Mouse (Mus musculus) forebrain, embryonic 15.5 days (tissue): ENCODE measurements around the gene Foxi3. TPM values are rescaled to one million over a fixed set of nuclear protein-coding genes. Genes with fewer than 3 reads are reported as not detected.

ENCODE experiments used
- ATAC-seq: fragments of 200-750 bp; cut with Nextera tagmentation; replicated peaks from 2 replicates; pipeline ENCODE4 v1.8.0; 2017; ENCODE audit warnings: mild to moderate bottlenecking, moderate TSS enrichment, moderate library complexity
- H3K27ac ChIP-seq: fragments of 300-500 bp; sonication (generic); replicated peaks from 2 replicates; pipeline ENCODE4 v1.5.1; 2015; ENCODE audit warnings: mild to moderate bottlenecking, inconsistent platforms
- H3K27me3 ChIP-seq: fragments of 300-500 bp; sonication (generic); 2 replicates; pipeline ENCODE4 v1.6.1; 2015; ENCODE audit warnings: inconsistent platforms
- H3K36me3 ChIP-seq: fragments of 300-500 bp; sonication (generic); 2 replicates; pipeline ENCODE4 v1.6.1; 2015; ENCODE audit warnings: mild to moderate bottlenecking, inconsistent platforms
- H3K4me1 ChIP-seq: fragments of 300-500 bp; sonication (generic); 2 replicates; pipeline ENCODE4 v1.6.1; 2015; ENCODE audit warnings: inconsistent platforms
- H3K4me2 ChIP-seq: fragments of 300-500 bp; sonication (generic); replicated peaks from 2 replicates; pipeline ENCODE4 v1.6.1; 2015; ENCODE audit warnings: mild to moderate bottlenecking, inconsistent platforms
- H3K4me3 ChIP-seq: fragments of 300-500 bp; sonication (generic); 2 replicates; pipeline ENCODE4 v1.5.1; 2015; ENCODE audit warnings: mild to moderate bottlenecking, inconsistent platforms
- H3K9ac ChIP-seq: fragments of 300-500 bp; sonication (generic); replicated peaks from 2 replicates; pipeline ENCODE4 v1.6.1; 2015; ENCODE audit warnings: mild to moderate bottlenecking, inconsistent platforms
- H3K9me3 ChIP-seq: fragments of 300-500 bp; sonication (generic); 2 replicates; pipeline ENCODE4 v1.6.1; 2016; ENCODE audit warnings: inconsistent platforms
- WGBS: fragments of 180-500 bp; shearing (Covaris S2); methylation state at CpG from one replicate; pipeline ENCODE4 v1.1.7; 2015; ENCODE audit warnings: mixed read lengths; 5-methylcytosine and 5-hydroxymethylcytosine counted together
- polyA plus RNA-seq: library from polyadenylated mRNA; unstranded; fragments of >200 nt; fragmentation: Nextera tagmentation; extraction: Ambion mirVana; gene quantifications from 2 replicates; pipeline ENCODE4 v1.2.1, GENCODE M21; 2015

Gene Foxi3
- polyA plus RNA-seq, 1 experiment from 2014 or later: not detected

GRCm38 (mm10) chr6:70955841-70956240, 490 bp upstream of the Foxi3 start:
- no peaks in the 10 kb centered on the region for H3K36me3 ChIP-seq
- H3K9me3 ChIP-seq: no peaks in the 10 kb centered on the region
- no peak overlapping the region for H3K9ac ChIP-seq
- no peak for ATAC-seq
- peak overlapping the region; percentile 84 for H3K4me2 ChIP-seq
- peaks cover 12% of the 10 kb centered on the region for H3K4me1 ChIP-seq
- peaks cover 67% of the 10 kb centered on the region for H3K27me3 ChIP-seq
- no peak overlapping the region for H3K27ac ChIP-seq
- peak overlapping the region; percentile 42 for H3K4me3 ChIP-seq
- WGBS: under 1% methylated on average over 12 of the region's 12 CpGs

- WGBS: 2% methylated on average over 34 of the region's 34 CpGs
- peak overlapping the region; percentile 42 for H3K4me3 ChIP-seq
- peaks cover 12% of the 10 kb centered on the region for H3K4me1 ChIP-seq
- peaks cover 67% of the 10 kb centered on the region for H3K27me3 ChIP-seq
- H3K27ac ChIP-seq: no peak overlapping the region
- H3K9me3 ChIP-seq: no peaks in the 10 kb centered on the region
- peak overlapping the region; percentile 30; the same call in 1 of the 2 replicates for H3K9ac ChIP-seq
- no peak for ATAC-seq
- peak overlapping the region; percentile 84 for H3K4me2 ChIP-seq
- H3K36me3 ChIP-seq: no peaks in the 10 kb centered on the region
Measured at GRCm38 (mm10) chr6:70956936-70957335, 605 bp downstream of the Foxi3 start.

- peaks cover 12% of the 10 kb centered on the region for H3K4me1 ChIP-seq
- 0 out of 2 replicates have a peak overlapping the region, but pooled peaks have one; percentile 84 for H3K4me2 ChIP-seq
- H3K27me3 ChIP-seq: peaks cover 67% of the 10 kb centered on the region
- H3K9me3 ChIP-seq: no peaks in the 10 kb centered on the region
- WGBS: 10% methylated on average over 7 of the region's 7 CpGs
- no peaks in the 10 kb centered on the region for H3K36me3 ChIP-seq
- H3K9ac ChIP-seq: no peak overlapping the region
- H3K27ac ChIP-seq: no peak overlapping the region
- H3K4me3 ChIP-seq: peak overlapping the region; percentile 42; the same call in 1 of the 2 replicates
- no peak for ATAC-seq
Measured at GRCm38 (mm10) chr6:70957341-70957940, 1.1 kb downstream of the Foxi3 start.

GRCm38 (mm10) chr6:70964116-70964830, 7.9 kb downstream of the Foxi3 start:
- Histone ChIP-seq H3K9ac (no peak overlapping the region), H3K4me3 (no peak overlapping the region), H3K9me3 (no peaks in the 10 kb centered on the region), H3K4me2 (no peak overlapping the region), H3K36me3 (no peaks in the 10 kb centered on the region), H3K27me3 (peaks cover 20% of the 10 kb centered on the region; the same call in 1 of the 2 replicates), H3K27ac (no peak overlapping the region), H3K4me1 (peaks cover 5% of the 10 kb centered on the region)
- ATAC-seq: no peak
- 33% methylated on average over 6 of the region's 6 CpGs for WGBS

- 20% methylated on average over 7 of the region's 7 CpGs for WGBS
- Histone ChIP-seq H3K4me3 (no peak overlapping the region), H3K4me2 (no peak overlapping the region), H3K9me3 (no peaks in the 10 kb centered on the region), H3K27me3 (peaks cover 10% of the 10 kb centered on the region; the same call in 1 of the 2 replicates), H3K9ac (no peak overlapping the region), H3K36me3 (no peaks in the 10 kb centered on the region), H3K27ac (no peak overlapping the region), H3K4me1 (peaks cover 5% of the 10 kb centered on the region)
- no peak for ATAC-seq
Measured at GRCm38 (mm10) chr6:70965694-70966093, 9.4 kb downstream of the Foxi3 start.

- 2% methylated on average over 8 of the region's 8 CpGs for WGBS
- H3K4me2 ChIP-seq: peak overlapping the region; percentile 31
- H3K9me3 ChIP-seq: no peaks in the 10 kb centered on the region
- H3K4me1 ChIP-seq: peaks cover 5% of the 10 kb centered on the region
- H3K27me3 ChIP-seq: peaks cover 9% of the 10 kb centered on the region; the same call in 1 of the 2 replicates
- no peak; the same call in 1 of the 2 replicates for ATAC-seq
- H3K27ac ChIP-seq: no peak overlapping the region
- H3K4me3 ChIP-seq: no peak overlapping the region
- H3K36me3 ChIP-seq: no peaks in the 10 kb centered on the region
- no peak overlapping the region for H3K9ac ChIP-seq
Measured at GRCm38 (mm10) chr6:70967422-70967821, 11.1 kb downstream of the Foxi3 start.

GRCm38 (mm10) chr6:70968291-70968690, 12.0 kb downstream of the Foxi3 start:
- ATAC-seq: no peak
- H3K27me3 ChIP-seq: peaks cover 9% of the 10 kb centered on the region; the same call in 1 of the 2 replicates
- H3K9ac ChIP-seq: no peak overlapping the region
- no peak overlapping the region for H3K4me2 ChIP-seq
- H3K9me3 ChIP-seq: no peaks in the 10 kb centered on the region
- H3K4me3 ChIP-seq: no peak overlapping the region
- no peak overlapping the region for H3K27ac ChIP-seq
- no peaks in the 10 kb centered on the region for H3K36me3 ChIP-seq
- H3K4me1 ChIP-seq: peaks cover 5% of the 10 kb centered on the region
- WGBS: 72% methylated on average over 4 of the region's 4 CpGs

GRCm38 (mm10) chr6:70973066-70973465, 16.7 kb downstream of the Foxi3 start:
- no peak for ATAC-seq
- Histone ChIP-seq H3K36me3 (no peaks in the 10 kb centered on the region), H3K27me3 (no peaks in the 10 kb centered on the region), H3K4me1 (no peaks in the 10 kb centered on the region), H3K4me2 (no peak overlapping the region), H3K9ac (no peak overlapping the region), H3K9me3 (no peaks in the 10 kb centered on the region), H3K4me3 (no peak overlapping the region), H3K27ac (no peak overlapping the region)
- WGBS: 57% methylated on average over 3 of the region's 3 CpGs

- 83% methylated on average over 8 of the region's 8 CpGs for WGBS
- Histone ChIP-seq H3K27me3 (no peaks in the 10 kb centered on the region), H3K9me3 (no peaks in the 10 kb centered on the region), H3K4me3 (no peak overlapping the region), H3K9ac (no peak overlapping the region), H3K36me3 (no peaks in the 10 kb centered on the region), H3K27ac (no peak overlapping the region), H3K4me2 (no peak overlapping the region), H3K4me1 (no peaks in the 10 kb centered on the region)
- no peak for ATAC-seq
Measured at GRCm38 (mm10) chr6:70981036-70981435, 24.7 kb downstream of the Foxi3 start.

GRCm38 (mm10) chr6:70982416-70982815, 26.1 kb downstream of the Foxi3 start:
- no peak for ATAC-seq
- H3K27me3 ChIP-seq: no peaks in the 10 kb centered on the region
- no peaks in the 10 kb centered on the region for H3K9me3 ChIP-seq
- H3K4me1 ChIP-seq: no peaks in the 10 kb centered on the region
- no peak overlapping the region for H3K27ac ChIP-seq
- no peak overlapping the region for H3K4me2 ChIP-seq
- no peak overlapping the region for H3K4me3 ChIP-seq
- WGBS: 84% methylated on average over 1 of the region's 1 CpGs
- no peaks in the 10 kb centered on the region for H3K36me3 ChIP-seq
- no peak overlapping the region for H3K9ac ChIP-seq

GRCm38 (mm10) chr6:70986683-70987082, 30.4 kb downstream of the Foxi3 start:
- H3K27me3 ChIP-seq: no peaks in the 10 kb centered on the region
- H3K9me3 ChIP-seq: no peaks in the 10 kb centered on the region
- WGBS: 8% methylated on average over 8 of the region's 8 CpGs
- no peak overlapping the region for H3K27ac ChIP-seq
- H3K36me3 ChIP-seq: no peaks in the 10 kb centered on the region
- no peaks in the 10 kb centered on the region for H3K4me1 ChIP-seq
- ATAC-seq: peak; percentile 80
- no peak overlapping the region for H3K4me3 ChIP-seq
- no peak overlapping the region for H3K4me2 ChIP-seq
- H3K9ac ChIP-seq: no peak overlapping the region

- 46% methylated on average over 4 of the region's 4 CpGs for WGBS
- Histone ChIP-seq H3K27me3 (no peaks in the 10 kb centered on the region), H3K9me3 (no peaks in the 10 kb centered on the region), H3K4me1 (no peaks in the 10 kb centered on the region), H3K9ac (no peak overlapping the region), H3K4me3 (no peak overlapping the region), H3K27ac (no peak overlapping the region), H3K4me2 (no peak overlapping the region), H3K36me3 (no peaks in the 10 kb centered on the region)
- no peak for ATAC-seq
Measured at GRCm38 (mm10) chr6:70996123-70996723, 39.9 kb downstream of the Foxi3 start.
